Mouse (Mus musculus) megakaryocyte, embryonic 14.5 days (primary cell): Measurements from ENCODE around the gene Tmem163.

Experiments used
- FLI1 ChIP-seq: IDR thresholded peaks from 2 replicates; pipeline ENCODE4 v1.6.1; 2012; ENCODE audit warnings: low read length, inconsistent platforms, mixed read lengths
- GATA1 ChIP-seq: IDR thresholded peaks from 3 replicates; pipeline ENCODE4 v1.6.1; 2012; ENCODE audit warnings: mixed read lengths, low read length, inconsistent platforms, borderline replicate concordance

DNA sequence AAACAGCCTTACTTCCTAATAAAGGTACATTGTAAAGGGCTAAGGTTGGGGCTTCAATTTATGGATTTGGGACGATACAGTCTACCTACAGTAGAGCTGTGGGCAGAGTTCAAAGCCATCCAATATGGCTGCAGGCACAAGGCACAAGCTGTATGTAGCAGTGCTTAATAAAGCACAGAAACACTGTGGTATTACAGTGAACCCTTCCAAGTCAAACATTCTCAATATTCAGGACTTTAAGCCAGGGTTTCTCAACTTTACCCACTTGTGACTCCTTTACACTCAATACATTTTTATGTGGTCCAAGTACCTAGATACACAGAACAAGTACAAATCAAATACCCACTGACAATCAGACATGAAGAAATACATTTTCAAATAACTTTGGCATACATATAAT is 93.2 kb downstream of the Tmem163 start:
- no peak for TF ChIP-seq GATA1
- no peak for TF ChIP-seq FLI1
